Mouse (Mus musculus) MEL (cell line): ENCODE results near the gene Zfp384.

Experiments used
- CHD2 ChIP-seq: IDR thresholded peaks from 2 replicates; pipeline ENCODE4 v1.6.1; 2011; ENCODE audit warnings: low read length, improper control_type of control experiment
- CTCF ChIP-seq, 3 experiments: IDR thresholded peaks in 2 of 3; conservative IDR thresholded peaks in 1 of 3; 2 replicates each; pipeline ENCODE4 v1.5.1; 2011 to 2012; ENCODE audit warnings: low read length in 3 of 3, low read depth in 2 of 3, mild to moderate bottlenecking in 2 of 3, improper control_type of control experiment in 1 of 3, inconsistent platforms in 1 of 3, mixed read lengths in 1 of 3, moderate library complexity in 1 of 3; ENCODE audit not compliant: control insufficient read depth in 1 of 3, insufficient read depth in 1 of 3, poor library complexity in 1 of 3, severe bottlenecking in 1 of 3
- E2F4 ChIP-seq: IDR thresholded peaks from 2 replicates; pipeline ENCODE4 v1.6.1; 2011; ENCODE audit warnings: low read depth, low read length, improper control_type of control experiment, borderline replicate concordance
- EP300 ChIP-seq, 2 experiments: IDR thresholded peaks; 2 replicates each; pipeline ENCODE4 v1.6.1; 2011; ENCODE audit warnings: improper control_type of control experiment in 2 of 2, low read length in 2 of 2, low read depth in 1 of 2, mild to moderate bottlenecking in 1 of 2
- GATA1 ChIP-seq: IDR thresholded peaks from 2 replicates; pipeline ENCODE4 v1.6.1; 2011; ENCODE audit warnings: low read depth, low read length, improper control_type of control experiment
- HCFC1 ChIP-seq: IDR thresholded peaks from 2 replicates; pipeline ENCODE4 v1.6.1; 2012; ENCODE audit warnings: low read depth, mild to moderate bottlenecking, inconsistent platforms, low read length, improper control_type of control experiment, moderate library complexity
- MAX ChIP-seq: IDR thresholded peaks from 2 replicates; pipeline ENCODE4 v1.6.1; 2011; ENCODE audit warnings: low read length, improper control_type of control experiment
- POLR2AphosphoS5 ChIP-seq: IDR thresholded peaks from 2 replicates; pipeline ENCODE4 v1.6.1; 2012; ENCODE audit warnings: low read depth, borderline replicate concordance, mild to moderate bottlenecking, inconsistent platforms, low read length, moderate library complexity, mixed read lengths
- RCOR1 ChIP-seq: IDR thresholded peaks from 2 replicates; pipeline ENCODE4 v1.6.1; 2012; ENCODE audit warnings: low read depth, mild to moderate bottlenecking, inconsistent platforms, low read length, improper control_type of control experiment
- TBP ChIP-seq: IDR thresholded peaks from 2 replicates; pipeline ENCODE4 v1.8.0; 2011; ENCODE audit warnings: low read depth, low read length, improper control_type of control experiment
- USF1 ChIP-seq: IDR thresholded peaks from 2 replicates; pipeline ENCODE4 v1.6.1; 2014; ENCODE audit warnings: low read depth, mild to moderate bottlenecking, inconsistent platforms, low read length, improper control_type of control experiment, moderate library complexity

DNA sequence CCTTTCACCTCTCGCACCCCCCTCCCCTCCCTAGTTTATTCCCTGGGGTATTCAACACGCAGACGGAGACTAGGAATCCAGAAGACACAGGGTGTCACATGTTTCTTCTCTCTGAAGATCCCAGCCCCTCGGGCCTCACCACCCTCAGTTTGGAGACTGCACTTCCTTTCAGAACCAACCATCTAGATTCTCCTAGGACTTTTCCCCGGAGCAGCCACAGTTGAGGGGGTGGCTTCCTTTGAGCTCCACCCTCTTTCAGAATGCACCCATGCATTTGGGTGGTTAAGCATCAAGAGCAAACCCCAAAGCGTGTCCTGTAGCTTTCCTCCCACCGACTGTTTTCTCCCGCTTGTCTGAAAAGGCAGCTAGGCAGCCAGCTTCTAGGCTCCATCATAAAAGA lies 10.9 kb upstream of the Zfp384 start:
- TF ChIP-seq CHD2 = no peak
- no peak for TF ChIP-seq RCOR1
- TF ChIP-seq CTCF (IDR thresholded peaks at IDR 0.05 in 2 of 3, conservative IDR thresholded peaks at IDR 0.05 in 1 of 3; ENCODE audit: control insufficient read depth in 1 of 3, insufficient read depth in 1 of 3, low read depth in 2 of 3, low read length in 3 of 3, poor library complexity in 1 of 3, severe bottlenecking in 1 of 3) = no peak
- no peak for TF ChIP-seq POLR2AphosphoS5
- no peak for TF ChIP-seq HCFC1
- no peak for TF ChIP-seq TBP
- TF ChIP-seq MAX = no peak
- no peak for TF ChIP-seq GATA1
- TF ChIP-seq EP300 (IDR thresholded peaks at IDR 0.05; ENCODE audit: low read depth in 1 of 2, low read length in 2 of 2) = no peak
- no peak for TF ChIP-seq USF1
- no peak for TF ChIP-seq E2F4
